Mouse (Mus musculus) intestine, embryonic 15.5 days (tissue): ENCODE data around the gene Npepps. TPM values are rescaled to one million over a fixed set of nuclear protein-coding genes. Genes with fewer than 3 reads are reported as not detected.

ENCODE experiments used
- ATAC-seq: fragments of 200-750 bp; cut with Nextera tagmentation; 2 replicates; pipeline ENCODE4 v1.8.0; 2017; ENCODE audit warnings: moderate TSS enrichment, moderate library complexity
- H3K27ac ChIP-seq: fragments of 300-500 bp; sonication (generic); 2 replicates; pipeline ENCODE4 v1.5.1; 2015; ENCODE audit warnings: mild to moderate bottlenecking, inconsistent platforms
- H3K27me3 ChIP-seq: fragments of 300-500 bp; sonication (generic); replicated peaks from 2 replicates; pipeline ENCODE4 v1.6.1; 2015; ENCODE audit warnings: inconsistent platforms
- H3K36me3 ChIP-seq: fragments of 300-500 bp; sonication (generic); 2 replicates; pipeline ENCODE4 v1.6.1; 2015; ENCODE audit warnings: inconsistent platforms
- H3K4me1 ChIP-seq: fragments of 300-500 bp; sonication (generic); replicated peaks from 2 replicates; pipeline ENCODE4 v1.6.1; 2015; ENCODE audit warnings: inconsistent platforms
- H3K4me2 ChIP-seq: fragments of 300-500 bp; sonication (generic); replicated peaks from 2 replicates; pipeline ENCODE4 v1.6.1; 2015; ENCODE audit warnings: mild to moderate bottlenecking, inconsistent platforms
- H3K4me3 ChIP-seq: fragments of 300-500 bp; sonication (generic); replicated peaks from 2 replicates; pipeline ENCODE4 v1.5.1; 2015; ENCODE audit warnings: inconsistent platforms
- H3K9ac ChIP-seq: fragments of 300-500 bp; sonication (generic); 2 replicates; pipeline ENCODE4 v1.6.1; 2015; ENCODE audit warnings: inconsistent platforms
- H3K9me3 ChIP-seq: fragments of 300-500 bp; sonication (generic); 2 replicates; pipeline ENCODE4 v1.6.1; 2016; ENCODE audit warnings: inconsistent platforms
- WGBS: fragments of 180-500 bp; shearing (Covaris S2); methylation state at CpG from one replicate; pipeline ENCODE4 v1.1.7; 2015; 5-methylcytosine and 5-hydroxymethylcytosine counted together
- polyA plus RNA-seq: library from polyadenylated mRNA; unstranded; fragments of >200 nt; fragmentation: Nextera tagmentation; extraction: Ambion mirVana; gene quantifications from 2 replicates; pipeline ENCODE4 v1.2.1, GENCODE M21; 2015

Gene Npepps
- polyA plus RNA-seq, 1 experiment from 2014 or later, result 84.1 TPM

DNA sequence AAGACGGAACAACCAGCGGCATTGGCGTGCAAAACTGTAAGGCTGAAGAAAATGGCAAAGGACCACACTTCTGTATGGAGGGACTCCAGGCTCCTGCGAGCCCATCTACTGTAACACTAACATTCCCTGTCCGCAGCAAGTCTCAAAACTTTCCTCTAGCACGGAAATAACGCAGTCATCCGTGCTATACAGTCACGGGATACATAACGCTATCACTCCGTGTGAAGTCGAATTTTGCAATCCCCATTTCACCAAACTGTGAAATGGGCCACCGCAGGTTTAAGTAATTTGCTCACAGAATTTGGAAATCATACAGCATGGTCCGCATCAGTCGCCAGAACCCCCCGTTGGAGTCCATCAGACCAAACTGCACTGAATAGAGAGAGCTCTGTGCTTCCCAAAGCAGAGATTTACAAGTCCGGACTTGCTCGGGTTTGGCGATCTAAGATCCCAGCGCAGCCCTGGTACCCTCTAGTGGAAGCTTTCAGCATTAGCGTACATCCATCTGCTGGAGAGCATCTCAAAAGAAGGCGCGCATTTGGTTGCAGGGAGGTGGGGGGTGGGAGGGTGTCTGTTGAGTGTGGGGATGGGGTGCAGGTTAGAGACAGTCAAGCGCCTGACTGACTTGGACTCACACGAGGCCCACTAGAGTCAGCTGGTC is 29.6 kb upstream of the Npepps start:
- Histone ChIP-seq H3K4me2 (peak overlapping the region; percentile 71), H3K27me3 (no peaks in the 10 kb centered on the region), H3K27ac (peak overlapping the region; percentile 84), H3K9me3 (no peaks in the 10 kb centered on the region), H3K4me3 (peak overlapping the region; percentile 42), H3K9ac (peak overlapping the region; percentile 53), H3K4me1 (peaks cover 16% of the 10 kb centered on the region), H3K36me3 (no peaks in the 10 kb centered on the region)
- under 1% methylated on average over 25 of the region's 25 CpGs for WGBS
- peak; percentile 74 for ATAC-seq

- peak; percentile 80 for ATAC-seq
- Histone ChIP-seq H3K4me2 (peak overlapping the region; percentile 71), H3K27ac (peak overlapping the region; percentile 84), H3K9me3 (no peaks in the 10 kb centered on the region), H3K36me3 (no peaks in the 10 kb centered on the region), H3K4me1 (peaks cover 16% of the 10 kb centered on the region), H3K9ac (peak overlapping the region; percentile 53), H3K27me3 (no peaks in the 10 kb centered on the region), H3K4me3 (peak overlapping the region; percentile 42)
- WGBS, result 2% methylated on average over 9 of the region's 9 CpGs
These were observed 29.0 kb upstream of the Npepps start for GRCm38 (mm10) chr11:97309451-97309836.

- Histone ChIP-seq H3K27ac (peak overlapping the region; percentile 84), H3K9me3 (no peaks in the 10 kb centered on the region), H3K4me3 (peak overlapping the region; percentile 42), H3K27me3 (no peaks in the 10 kb centered on the region), H3K9ac (peak overlapping the region; percentile 53; the same call in 1 of the 2 replicates), H3K4me1 (peaks cover 16% of the 10 kb centered on the region), H3K36me3 (no peaks in the 10 kb centered on the region), H3K4me2 (peak overlapping the region; percentile 71)
- 30% methylated on average over 3 of the region's 3 CpGs for WGBS
- no peak for ATAC-seq
These were observed 28.5 kb upstream of the Npepps start for GRCm38 (mm10) chr11:97308806-97309450.

DNA sequence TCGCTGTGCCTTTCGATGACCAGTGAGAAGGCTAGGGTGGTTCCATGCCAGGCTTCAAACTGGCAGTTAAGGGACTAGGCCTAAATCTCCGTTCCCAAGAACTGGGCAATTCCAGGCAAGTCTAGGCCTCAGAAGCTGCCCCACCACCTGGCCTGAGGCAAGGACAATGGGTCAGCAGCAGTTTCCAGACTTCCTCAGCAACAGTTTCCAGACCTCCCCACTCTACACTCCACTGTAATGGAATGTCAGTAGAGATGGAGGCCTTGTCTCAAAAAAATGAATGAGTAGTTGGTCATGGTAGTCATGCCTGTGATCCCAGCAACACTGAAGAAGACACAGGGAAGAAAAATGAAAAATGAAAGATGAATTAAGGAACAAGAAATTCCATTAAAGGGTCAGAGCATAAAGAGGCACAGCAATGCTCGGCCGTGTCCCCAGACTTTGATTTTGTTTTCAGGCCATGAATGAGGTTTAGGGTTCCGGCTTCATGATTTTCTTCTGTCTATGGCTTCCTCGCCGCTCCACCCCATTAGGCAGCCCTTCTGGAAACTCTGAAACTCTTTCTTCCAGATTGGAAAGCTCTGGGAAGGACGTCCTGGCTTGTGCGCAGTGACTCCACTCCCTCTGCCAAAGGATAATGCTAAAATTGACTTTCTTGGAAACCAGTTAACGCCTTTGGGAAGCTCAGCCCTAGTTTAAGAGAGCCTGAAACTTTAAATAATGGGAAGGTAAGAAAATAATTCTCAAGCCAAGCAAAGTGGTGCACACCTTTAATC is 27.0 kb upstream of the Npepps start:
- ATAC-seq, result no peak
- Histone ChIP-seq H3K36me3 (no peaks in the 10 kb centered on the region), H3K9ac (no peak overlapping the region), H3K4me2 (no peak overlapping the region), H3K27ac (no peak overlapping the region), H3K4me1 (peaks cover 20% of the 10 kb centered on the region), H3K9me3 (no peaks in the 10 kb centered on the region), H3K4me3 (no peak overlapping the region), H3K27me3 (no peaks in the 10 kb centered on the region)
- WGBS, result 95% methylated on average over 11 of the region's 11 CpGs

- Histone ChIP-seq H3K36me3 (no peaks in the 10 kb centered on the region), H3K27me3 (no peaks in the 10 kb centered on the region), H3K4me1 (peaks cover 11% of the 10 kb centered on the region; the same call in 1 of the 2 replicates), H3K9me3 (no peaks in the 10 kb centered on the region), H3K4me3 (no peak overlapping the region), H3K4me2 (no peak overlapping the region), H3K27ac (peak overlapping the region; percentile 48; the same call in 1 of the 2 replicates), H3K9ac (no peak overlapping the region)
- WGBS, result 45% methylated on average over 5 of the region's 5 CpGs
- peak; percentile 31; the same call in 1 of the 2 replicates for ATAC-seq
These were observed 24.2 kb upstream of the Npepps start for GRCm38 (mm10) chr11:97304631-97305030.

GRCm38 (mm10) chr11:97302231-97302781 is 21.9 kb upstream of the Npepps start:
- Histone ChIP-seq H3K27me3 (no peaks in the 10 kb centered on the region), H3K36me3 (no peaks in the 10 kb centered on the region), H3K4me2 (0 out of 2 replicates have a peak overlapping the region, but pooled peaks have one; percentile 4), H3K9ac (no peak overlapping the region), H3K9me3 (no peaks in the 10 kb centered on the region), H3K4me3 (no peak overlapping the region), H3K4me1 (0 out of 2 replicates have a peak, but pooled peaks cover 6% of the 10 kb centered on the region), H3K27ac (peak overlapping the region; percentile 64)
- ATAC-seq, result peak; percentile 87
- 22% methylated on average over 7 of the region's 7 CpGs for WGBS

GRCm38 (mm10) chr11:97301406-97301805 is 21.0 kb upstream of the Npepps start:
- Histone ChIP-seq H3K9ac (no peak overlapping the region), H3K36me3 (no peaks in the 10 kb centered on the region), H3K4me1 (0 out of 2 replicates have a peak, but pooled peaks cover 6% of the 10 kb centered on the region), H3K9me3 (no peaks in the 10 kb centered on the region), H3K4me3 (no peak overlapping the region), H3K27me3 (no peaks in the 10 kb centered on the region), H3K27ac (no peak overlapping the region), H3K4me2 (no peak overlapping the region)
- no peak for ATAC-seq
- 81% methylated on average over 16 of the region's 16 CpGs for WGBS

- H3K4me2 ChIP-seq, result no peak overlapping the region
- no peak overlapping the region for H3K27ac ChIP-seq
- no peak overlapping the region for H3K9ac ChIP-seq
- 82% methylated on average over 2 of the region's 2 CpGs for WGBS
- H3K27me3 ChIP-seq, result no peaks in the 10 kb centered on the region
- H3K36me3 ChIP-seq, result no peaks in the 10 kb centered on the region
- no peak for ATAC-seq
- H3K4me1 ChIP-seq, result 0 out of 2 replicates have a peak, but pooled peaks cover 6% of the 10 kb centered on the region
- H3K4me3 ChIP-seq, result no peak overlapping the region
- no peaks in the 10 kb centered on the region for H3K9me3 ChIP-seq
These were observed 19.5 kb upstream of the Npepps start for GRCm38 (mm10) chr11:97299939-97300338.

GRCm38 (mm10) chr11:97296542-97296941 is 16.1 kb upstream of the Npepps start:
- Histone ChIP-seq H3K4me1 (no peaks in the 10 kb centered on the region), H3K4me3 (no peak overlapping the region), H3K27ac (no peak overlapping the region), H3K9ac (no peak overlapping the region), H3K27me3 (no peaks in the 10 kb centered on the region), H3K36me3 (no peaks in the 10 kb centered on the region), H3K4me2 (no peak overlapping the region), H3K9me3 (no peaks in the 10 kb centered on the region)
- WGBS, result 88% methylated on average over 3 of the region's 4 CpGs
- no peak for ATAC-seq

- no peak for ATAC-seq
- Histone ChIP-seq H3K9me3 (no peaks in the 10 kb centered on the region), H3K4me3 (no peak overlapping the region), H3K4me2 (no peak overlapping the region), H3K36me3 (no peaks in the 10 kb centered on the region), H3K27ac (no peak overlapping the region), H3K4me1 (no peaks in the 10 kb centered on the region), H3K9ac (no peak overlapping the region), H3K27me3 (no peaks in the 10 kb centered on the region)
- 80% methylated on average over 1 of the region's 1 CpGs for WGBS
These were observed 12.3 kb upstream of the Npepps start for GRCm38 (mm10) chr11:97292731-97293130.

DNA sequence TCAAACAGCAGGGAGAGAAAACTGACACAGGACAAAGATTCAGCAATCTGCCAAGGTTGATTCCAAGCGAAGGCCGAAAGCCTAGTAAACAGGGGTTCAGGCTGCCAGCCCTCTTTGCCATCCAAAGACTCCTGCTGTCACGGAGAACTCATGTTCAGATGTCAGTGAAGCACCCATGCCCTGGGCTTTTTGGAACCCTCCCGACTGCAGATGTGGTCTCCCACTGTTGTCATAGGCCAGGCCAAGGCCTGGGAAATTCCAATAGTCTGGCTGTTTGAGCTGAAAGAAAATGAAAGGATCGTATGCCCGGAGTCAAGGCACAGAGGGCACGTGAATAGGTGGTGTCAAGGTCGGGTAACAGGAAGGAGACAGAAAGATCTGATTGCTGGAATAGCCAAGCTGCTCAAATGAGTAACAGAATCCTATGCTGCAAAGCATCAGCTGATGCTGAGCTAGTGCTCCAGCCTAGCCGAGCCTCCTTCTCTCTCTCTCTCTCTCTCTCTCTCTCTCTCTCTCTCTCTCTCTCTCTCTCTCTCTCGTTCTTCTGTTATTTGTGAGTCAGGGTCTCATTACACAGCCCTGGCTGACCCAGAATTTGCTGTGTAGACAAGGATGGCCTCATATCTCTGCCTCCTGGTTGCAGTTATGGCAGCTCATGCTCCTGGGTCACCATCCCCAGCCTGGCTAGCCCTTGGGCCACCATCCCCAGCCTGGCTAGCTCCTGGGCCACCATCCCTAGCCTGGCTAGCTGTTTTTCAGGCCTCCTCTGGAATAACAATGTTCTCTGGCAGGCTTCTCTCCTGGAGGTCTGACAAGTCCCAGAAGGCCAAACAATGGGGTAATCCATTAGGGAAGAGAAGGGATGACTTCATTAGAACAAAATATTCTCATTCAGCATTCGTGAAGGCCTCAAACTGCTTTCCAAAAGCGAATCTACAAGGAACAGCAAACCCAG is 9.1 kb upstream of the Npepps start:
- Histone ChIP-seq H3K4me3 (no peak overlapping the region), H3K4me2 (no peak overlapping the region), H3K4me1 (0 out of 2 replicates have a peak, but pooled peaks cover 5% of the 10 kb centered on the region), H3K27me3 (no peaks in the 10 kb centered on the region), H3K27ac (no peak overlapping the region), H3K36me3 (no peaks in the 10 kb centered on the region), H3K9ac (no peak overlapping the region), H3K9me3 (no peaks in the 10 kb centered on the region)
- WGBS, result 55% methylated on average over 12 of the region's 12 CpGs
- no peak for ATAC-seq
